Mouse (Mus musculus) embryonic fibroblast, embryonic 13.5 days (primary cell): Measurements from ENCODE around the gene Gm29776. TPM values are rescaled to one million over a fixed set of nuclear protein-coding genes. Genes with fewer than 3 reads are reported as not detected.

Source experiments
- H3K27ac ChIP-seq: 2 replicates; pipeline ENCODE4 v1.5.1; 2012; ENCODE audit warnings: low read length, control low read depth, inconsistent platforms; ENCODE audit not compliant: insufficient read depth
- H3K4me1 ChIP-seq: 2 replicates; pipeline ENCODE4 v1.6.1; 2011; ENCODE audit warnings: low read length; ENCODE audit not compliant: control insufficient read depth, insufficient read depth
- H3K4me3 ChIP-seq: 2 replicates; pipeline ENCODE4 v1.5.1; 2011; ENCODE audit warnings: mild to moderate bottlenecking, control low read depth, low read length; ENCODE audit not compliant: insufficient read depth
- CTCF ChIP-seq: IDR thresholded peaks from 2 replicates; pipeline ENCODE4 v1.5.1; 2011; ENCODE audit warnings: mild to moderate bottlenecking, control low read depth, low read length, moderate library complexity, borderline replicate concordance; ENCODE audit not compliant: insufficient read depth
- POLR2A ChIP-seq: IDR thresholded peaks from 2 replicates; pipeline ENCODE4 v1.6.1; 2011; ENCODE audit warnings: low read depth, mild to moderate bottlenecking, control low read depth, low read length, moderate library complexity
- polyA plus RNA-seq: library from polyadenylated mRNA; stranded (reverse); fragments of >200 nt; gene quantifications from 2 replicates; pipeline ENCODE4 v1.2.4, GENCODE M21; 2011; ENCODE audit warnings: low read depth; ENCODE audit not compliant: missing spikeins, insufficient read length

The Gm29776 gene
- polyA plus RNA-seq, 1 experiment, result not detected

DNA sequence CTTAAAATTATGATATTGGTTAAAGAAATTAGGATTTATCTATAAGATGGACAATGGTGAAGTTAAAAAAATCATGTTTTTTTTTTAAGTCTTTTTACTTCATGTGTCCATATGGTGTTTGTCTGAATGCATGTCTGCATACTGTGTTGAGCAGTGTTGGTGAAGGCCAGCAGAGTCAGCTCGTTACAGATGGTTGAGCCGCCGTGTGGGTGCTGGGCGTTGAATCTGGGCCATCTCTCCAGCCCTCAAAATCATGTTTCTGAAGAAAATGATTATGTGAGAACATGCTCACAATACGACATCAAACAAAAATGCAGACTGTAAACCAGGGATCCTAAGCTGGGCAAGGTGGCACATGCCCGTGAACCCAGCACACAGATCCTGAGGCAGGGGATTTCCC is 31.7 kb upstream of the Gm29776 start:
- no peak overlapping the region for H3K27ac ChIP-seq
- no peak overlapping the region for H3K4me3 ChIP-seq
- no peaks in the 10 kb centered on the region for H3K4me1 ChIP-seq
- TF ChIP-seq CTCF (no peak), POLR2A (no peak)

DNA sequence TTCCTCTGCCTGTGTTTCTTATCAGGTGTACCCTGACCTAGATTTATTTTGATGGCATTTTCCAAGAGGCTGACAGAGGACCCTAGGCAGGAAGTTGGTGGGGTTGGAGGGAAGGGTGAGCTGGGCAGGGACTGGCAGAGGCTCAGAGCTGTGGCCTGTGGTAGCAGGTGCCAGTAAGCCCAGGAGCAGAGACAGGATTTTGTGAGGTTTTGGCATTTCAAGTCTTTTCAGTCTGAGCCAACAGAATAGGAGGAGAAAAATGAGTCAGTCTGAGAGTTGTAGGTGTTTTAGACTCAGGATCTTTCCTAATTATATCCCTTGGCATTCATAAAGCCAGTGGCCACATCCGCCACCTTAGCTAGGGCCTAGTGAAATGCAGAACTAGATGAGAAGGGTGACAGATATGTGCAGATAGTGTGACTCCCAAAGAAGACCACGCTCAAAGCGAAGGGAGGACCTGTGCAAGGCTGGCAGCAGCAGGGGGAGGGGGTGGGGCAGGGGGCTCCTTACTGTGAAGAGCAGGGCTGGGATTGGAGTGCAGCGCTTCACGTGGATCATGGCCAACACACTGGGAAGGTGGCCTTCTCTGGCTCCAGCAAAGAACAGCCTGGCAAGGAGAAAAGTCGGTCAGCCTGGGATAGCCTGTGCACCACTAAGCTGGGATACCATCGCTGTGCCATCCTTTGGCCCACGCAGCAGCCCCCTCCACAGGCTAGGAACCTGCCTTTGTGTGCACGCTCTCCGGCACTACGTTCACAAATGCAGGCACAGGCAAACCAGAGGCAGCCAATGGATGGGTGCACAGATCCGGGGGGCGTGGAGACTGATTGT is 30.4 kb upstream of the Gm29776 start:
- Histone ChIP-seq H3K4me1 (no peaks in the 10 kb centered on the region), H3K27ac (no peak overlapping the region), H3K4me3 (no peak overlapping the region)
- TF ChIP-seq CTCF (no peak), POLR2A (no peak)

DNA sequence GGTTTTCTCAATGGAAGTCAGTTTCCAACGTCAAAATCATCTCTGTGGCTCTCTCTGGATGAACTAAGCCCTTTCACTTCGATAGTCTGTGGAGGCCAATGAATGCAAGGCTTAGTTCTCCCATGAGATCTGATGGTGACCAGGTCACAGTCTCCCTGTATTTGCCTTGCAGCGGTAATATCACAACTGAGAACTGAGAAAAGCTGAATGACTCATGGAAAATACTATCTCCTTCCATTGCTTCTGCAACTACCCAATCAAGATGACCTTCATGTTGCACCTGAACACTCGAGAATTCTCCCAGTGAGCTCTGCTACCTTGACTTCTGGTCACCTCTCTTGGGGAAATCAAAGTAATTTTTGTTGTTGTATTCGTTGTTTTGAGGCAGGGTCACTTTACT is 28.9 kb upstream of the Gm29776 start:
- TF ChIP-seq CTCF, result no peak
- TF ChIP-seq POLR2A, result no peak
- H3K4me1 ChIP-seq, result no peaks in the 10 kb centered on the region
- no peak overlapping the region for H3K4me3 ChIP-seq
- H3K27ac ChIP-seq, result no peak overlapping the region

DNA sequence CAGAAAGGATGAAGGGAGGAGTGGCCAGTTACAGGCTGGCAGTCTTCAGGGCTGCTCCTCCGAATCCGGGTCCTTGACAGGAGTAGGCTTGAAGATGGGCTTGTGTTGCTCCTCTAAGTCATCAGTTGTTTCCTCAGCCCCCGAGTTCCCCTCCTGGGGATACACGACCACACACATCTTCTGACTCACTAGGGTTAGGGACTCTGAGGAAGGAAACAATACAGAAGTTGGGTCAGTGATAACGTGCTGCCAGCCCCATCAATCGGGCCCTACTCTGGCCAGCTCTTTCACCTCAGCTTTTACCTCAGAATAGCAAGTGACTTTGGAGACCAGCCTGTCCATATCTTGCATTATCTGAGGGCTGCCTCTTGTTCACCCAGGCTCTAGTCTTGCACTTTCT is 25.4 kb upstream of the Gm29776 start:
- H3K4me1 ChIP-seq, result no peaks in the 10 kb centered on the region
- TF ChIP-seq POLR2A (no peak), CTCF (no peak)
- H3K4me3 ChIP-seq, result no peak overlapping the region
- no peak overlapping the region for H3K27ac ChIP-seq

DNA sequence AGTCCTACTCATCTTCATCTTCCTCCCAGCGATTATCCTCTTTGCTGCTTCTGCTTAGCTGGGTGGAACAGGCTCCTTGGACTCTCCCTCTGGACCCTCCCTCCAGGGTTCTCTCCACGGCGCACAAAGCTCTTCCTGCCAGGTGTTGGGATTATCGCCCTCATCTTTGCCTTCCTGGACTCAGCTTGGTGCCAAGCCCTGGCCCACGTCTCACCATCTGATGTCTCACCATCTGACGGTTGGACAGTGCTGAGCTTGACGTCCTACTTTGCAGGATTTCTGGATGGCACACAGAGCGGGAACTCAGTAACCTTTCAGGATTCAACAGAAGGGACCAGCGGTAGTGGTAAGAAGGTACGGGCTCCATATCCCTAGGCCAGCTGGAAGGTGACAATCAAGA is 23.1 kb upstream of the Gm29776 start:
- H3K27ac ChIP-seq, result no peak overlapping the region
- H3K4me1 ChIP-seq, result no peaks in the 10 kb centered on the region
- TF ChIP-seq CTCF (no peak), POLR2A (no peak)
- H3K4me3 ChIP-seq, result no peak overlapping the region

DNA sequence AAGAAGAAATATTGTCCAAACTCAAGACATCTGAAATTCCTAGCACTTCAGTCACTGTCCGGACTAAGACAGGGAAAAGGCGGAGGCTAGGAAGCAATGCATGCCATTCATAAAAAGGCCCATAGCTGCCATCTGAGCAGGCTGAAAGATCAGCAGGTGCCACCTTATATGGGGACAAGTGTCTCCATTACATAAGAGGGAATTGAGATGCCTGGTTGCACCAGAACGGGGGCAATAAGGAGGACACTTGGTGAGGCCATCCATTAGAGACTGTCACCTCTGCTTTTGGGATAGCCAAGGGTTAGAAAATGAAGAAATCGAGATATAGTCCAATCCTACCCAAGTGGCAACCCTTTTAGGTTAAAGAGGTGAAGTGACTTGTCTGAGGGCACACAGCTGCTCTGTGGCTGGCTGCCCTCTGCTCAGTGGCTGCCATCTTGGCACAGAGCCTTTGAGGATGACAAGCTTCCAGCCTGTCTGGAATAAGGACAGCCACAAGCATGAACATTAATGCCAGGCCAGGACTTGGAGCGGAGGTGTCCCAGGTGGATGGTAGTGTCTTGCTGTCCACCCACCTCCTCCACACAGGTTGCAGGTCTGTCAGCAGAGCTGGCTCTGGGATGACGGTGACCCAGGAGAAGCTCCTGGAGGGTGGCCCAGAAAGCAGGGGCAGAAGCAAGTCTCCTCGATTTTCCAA is 22.2 kb upstream of the Gm29776 start:
- TF ChIP-seq CTCF (no peak), POLR2A (no peak)
- Histone ChIP-seq H3K4me3 (no peak overlapping the region), H3K4me1 (no peaks in the 10 kb centered on the region), H3K27ac (no peak overlapping the region)

DNA sequence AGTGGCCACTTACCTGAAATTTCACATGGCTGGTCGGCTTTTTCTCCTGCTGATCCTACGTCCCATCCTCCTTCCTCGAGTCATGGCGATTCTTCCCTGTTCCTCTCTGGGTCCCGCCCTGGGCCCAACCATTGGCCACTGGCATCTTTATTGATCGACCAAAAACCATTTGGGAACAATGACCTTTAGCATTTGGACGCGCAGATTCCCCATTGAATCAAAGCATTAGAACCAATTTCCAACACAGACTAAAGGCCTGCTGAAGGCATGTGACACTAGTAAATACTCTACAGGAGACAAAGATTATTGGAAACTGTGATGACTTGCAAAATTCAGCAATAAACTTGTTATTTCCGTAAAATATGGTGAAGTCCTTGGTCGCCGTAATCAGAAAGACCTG is 21.4 kb upstream of the Gm29776 start:
- no peak overlapping the region for H3K4me3 ChIP-seq
- TF ChIP-seq CTCF, result no peak
- no peak for TF ChIP-seq POLR2A
- H3K4me1 ChIP-seq, result peaks cover 1% of the 10 kb centered on the region; the same call in 1 of the 2 replicates
- H3K27ac ChIP-seq, result no peak overlapping the region

DNA sequence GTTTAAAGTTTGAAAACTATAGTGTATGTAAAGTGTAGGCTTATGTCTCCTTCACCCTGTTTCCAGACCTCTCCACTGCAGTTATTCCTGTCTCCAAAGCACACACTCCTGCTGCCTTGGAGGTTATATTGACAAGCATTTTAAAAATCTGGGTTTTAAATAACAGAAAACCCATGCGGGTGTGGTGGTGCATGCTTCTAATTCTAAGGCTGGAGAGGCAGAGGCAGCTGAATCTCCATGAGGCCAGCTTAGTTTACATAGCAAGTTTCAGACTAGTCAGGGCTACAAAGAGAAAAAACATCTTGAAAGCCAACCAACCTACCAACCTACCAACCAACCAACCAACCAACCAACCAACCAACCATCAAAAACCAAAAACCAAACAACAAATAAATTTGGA is 16.8 kb upstream of the Gm29776 start:
- Histone ChIP-seq H3K4me3 (no peak overlapping the region), H3K27ac (no peak overlapping the region), H3K4me1 (peaks cover 6% of the 10 kb centered on the region)
- TF ChIP-seq CTCF (no peak), POLR2A (no peak)

DNA sequence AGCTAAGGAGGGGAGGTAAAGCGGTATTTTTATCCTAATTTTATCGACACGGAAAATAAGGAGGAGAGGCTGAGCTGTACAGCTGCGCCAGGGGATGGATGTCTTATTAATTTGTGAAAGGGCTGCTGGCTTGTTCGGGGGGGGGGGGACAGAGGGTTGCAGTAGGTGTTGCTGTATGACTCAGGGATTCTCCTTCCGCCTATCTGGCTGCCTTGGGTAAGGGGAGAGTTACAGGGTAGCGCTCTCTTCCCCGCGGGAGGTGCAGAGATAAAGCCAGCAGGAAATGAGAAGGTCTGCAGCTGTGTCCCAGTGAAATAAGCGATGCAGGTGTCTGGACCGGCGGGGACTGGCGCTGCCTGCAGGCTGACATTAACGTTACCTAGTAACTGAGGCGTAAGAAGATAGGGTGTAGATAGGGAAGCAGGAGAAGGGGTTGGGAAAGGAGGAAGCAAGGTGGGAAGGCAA is 16.0 kb upstream of the Gm29776 start:
- Histone ChIP-seq H3K4me1 (peaks cover 6% of the 10 kb centered on the region), H3K4me3 (peak overlapping the region; percentile 41; the same call in 1 of the 2 replicates), H3K27ac (no peak overlapping the region)
- TF ChIP-seq POLR2A, result no peak
- TF ChIP-seq CTCF, result no peak

DNA sequence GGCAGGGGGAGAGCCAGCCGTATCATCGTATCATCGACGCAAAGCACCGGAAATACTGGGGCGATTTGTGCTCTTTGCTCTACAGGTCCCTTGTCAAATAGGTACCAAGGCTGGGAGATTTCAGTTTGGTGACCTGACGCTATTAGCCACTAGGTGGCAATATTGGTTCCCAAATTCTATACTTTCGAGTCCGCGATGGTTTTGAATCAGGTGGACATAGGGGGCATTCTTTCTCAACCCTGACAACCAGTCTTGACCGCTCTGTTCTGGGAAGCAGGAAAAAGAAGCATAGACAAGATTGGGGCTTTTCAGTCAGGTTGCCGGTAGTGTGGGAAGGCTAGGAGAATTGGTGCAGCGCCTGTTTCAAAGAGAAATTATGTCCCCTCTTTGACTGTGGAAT is 15.5 kb upstream of the Gm29776 start:
- H3K4me3 ChIP-seq, result peak overlapping the region; percentile 41
- TF ChIP-seq POLR2A (no peak), CTCF (0 out of 2 replicates have a peak, but pooled peaks have one; percentile 0)
- peaks cover 6% of the 10 kb centered on the region for H3K4me1 ChIP-seq
- H3K27ac ChIP-seq, result no peak overlapping the region

DNA sequence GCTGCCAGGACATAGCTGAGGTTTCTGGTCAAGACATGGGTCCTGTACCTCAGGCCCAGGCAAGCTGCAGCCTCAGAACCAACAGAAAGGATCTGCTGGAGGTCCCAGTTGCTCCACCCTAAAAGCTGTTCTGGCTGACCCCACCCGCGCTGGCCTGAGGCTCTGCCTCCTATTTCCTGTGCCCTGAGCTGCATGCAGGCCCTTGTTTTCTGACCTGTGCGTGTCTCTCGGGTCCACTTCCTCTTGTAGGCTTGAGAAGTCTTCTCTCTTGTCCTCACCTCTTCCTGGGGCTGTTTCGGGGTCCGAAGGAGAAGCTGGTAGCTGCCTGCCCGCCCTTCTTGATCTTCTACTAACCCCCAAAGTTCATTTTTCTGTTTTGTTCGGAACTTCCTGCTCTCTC is 14.2 kb upstream of the Gm29776 start:
- TF ChIP-seq POLR2A (no peak), CTCF (no peak)
- H3K27ac ChIP-seq, result no peak overlapping the region
- H3K4me3 ChIP-seq, result no peak overlapping the region
- H3K4me1 ChIP-seq, result peaks cover 6% of the 10 kb centered on the region
